Mouse (Mus musculus) olfactory bulb, adult 2 months (tissue): ENCODE data around the gene Timm29.

Experiments used
- CTCF ChIP-seq: fragments of 200-500 bp; IDR thresholded peaks from 2 replicates; pipeline ENCODE4 v1.5.1; 2012; ENCODE audit warnings: low read depth, mild to moderate bottlenecking, low read length, moderate library complexity; ENCODE audit not compliant: insufficient read depth
- POLR2A ChIP-seq: fragments of 200-500 bp; IDR thresholded peaks from 2 replicates; pipeline ENCODE4 v1.6.1; 2012; ENCODE audit warnings: mild to moderate bottlenecking, low read depth, low read length, moderate library complexity; ENCODE audit not compliant: insufficient read depth

DNA sequence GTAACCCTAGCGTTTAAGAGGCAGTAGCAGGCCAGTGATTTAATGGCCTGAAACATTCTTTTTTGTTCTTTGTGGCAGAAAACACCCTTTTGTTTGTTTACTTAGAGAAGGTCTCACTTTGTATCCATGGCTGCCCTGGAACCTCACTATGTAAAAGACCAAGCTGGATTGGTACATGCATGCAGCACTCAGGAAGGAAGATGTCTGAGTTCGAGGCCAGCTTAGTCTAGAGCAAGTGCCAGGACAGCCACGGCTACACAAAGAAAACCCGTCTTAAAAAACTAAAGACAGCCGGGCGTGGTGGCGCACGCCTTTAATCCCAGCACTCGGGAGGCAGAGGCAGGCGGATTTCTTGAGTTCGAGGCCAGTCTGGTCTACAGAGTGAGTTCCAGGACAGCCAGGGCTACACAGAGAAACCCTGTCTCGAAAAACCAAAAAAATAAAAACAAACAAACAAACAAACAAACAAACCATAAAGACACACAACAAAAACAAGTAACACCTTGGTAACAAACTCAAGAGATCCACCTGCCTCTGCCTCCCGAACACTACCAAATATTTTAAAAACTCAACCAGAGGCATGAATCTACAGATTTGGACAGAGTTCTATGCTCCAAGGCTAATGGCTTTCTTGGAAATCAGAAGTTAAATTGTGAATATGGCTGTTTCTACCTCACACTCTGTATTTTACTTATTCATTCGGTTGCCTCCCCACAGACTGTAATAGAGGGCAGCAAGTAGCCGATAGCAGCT lies 22.5 kb downstream of the Timm29 start:
- TF ChIP-seq CTCF (no peak), POLR2A (no peak)
